Mouse (Mus musculus) heart, embryonic 14.5 days (tissue): ENCODE data around the gene Irx5. TPM values are rescaled to one million over a fixed set of nuclear protein-coding genes. Genes with fewer than 3 reads are reported as not detected.

ENCODE experiments used
- ATAC-seq: fragments of 200-750 bp; cut with Nextera tagmentation; 2 replicates; pipeline ENCODE4 v1.8.0; 2017; ENCODE audit warnings: low read depth, moderate TSS enrichment; ENCODE audit not compliant: insufficient number of reproducible peaks, insufficient read depth, low FRiP score
- H3K27ac ChIP-seq, 2 experiments: fragments of 200-500 bp in 1 of 2; fragments of 300-500 bp in 1 of 2; sonication (generic) in 1 of 2; replicated peaks in 1 of 2; 2 replicates each; pipeline ENCODE4 v1.5.1; 2012 to 2014; ENCODE audit warnings: low read depth in 2 of 2, low read length in 2 of 2, control low read depth in 1 of 2, mild to moderate bottlenecking in 1 of 2, mixed read lengths in 1 of 2; ENCODE audit not compliant: control insufficient read depth in 1 of 2, insufficient read depth in 1 of 2
- H3K27me3 ChIP-seq: fragments of 300-500 bp; sonication (generic); 2 replicates; pipeline ENCODE4 v1.6.1; 2014; ENCODE audit warnings: mild to moderate bottlenecking, low read length, control low read depth; ENCODE audit not compliant: control insufficient read depth, insufficient read depth
- H3K36me3 ChIP-seq: fragments of 300-500 bp; sonication (generic); 2 replicates; pipeline ENCODE4 v1.6.1; 2014; ENCODE audit warnings: mild to moderate bottlenecking, control low read depth, low read length, mixed read lengths; ENCODE audit not compliant: control insufficient read depth, insufficient read depth
- H3K4me1 ChIP-seq, 2 experiments: fragments of 200-500 bp in 1 of 2; fragments of 300-500 bp in 1 of 2; sonication (generic) in 1 of 2; 2 replicates each; pipeline ENCODE4 v1.6.1; 2012 to 2014; ENCODE audit warnings: low read length in 2 of 2, control low read depth in 1 of 2, mixed read lengths in 1 of 2; ENCODE audit not compliant: control insufficient read depth in 2 of 2, insufficient read depth in 2 of 2
- H3K4me2 ChIP-seq: fragments of 300-500 bp; sonication (generic); 2 replicates; pipeline ENCODE4 v1.6.1; 2014; ENCODE audit warnings: mild to moderate bottlenecking, low read length
- H3K4me3 ChIP-seq, 2 experiments: fragments of 200-500 bp in 1 of 2; fragments of 300-500 bp in 1 of 2; sonication (generic) in 1 of 2; 2 replicates each; pipeline ENCODE4 v1.5.1; 2012 to 2014; ENCODE audit warnings: low read length in 2 of 2, mild to moderate bottlenecking in 2 of 2, control low read depth in 1 of 2, low read depth in 1 of 2, moderate library complexity in 1 of 2; ENCODE audit not compliant: control insufficient read depth in 1 of 2, insufficient read depth in 1 of 2
- H3K9ac ChIP-seq: fragments of 300-500 bp; sonication (generic); 2 replicates; pipeline ENCODE4 v1.6.1; 2014; ENCODE audit warnings: mild to moderate bottlenecking, low read length
- H3K9me3 ChIP-seq: fragments of 300-500 bp; sonication (generic); 2 replicates; pipeline ENCODE4 v1.6.1; 2016; ENCODE audit warnings: low read length, control low read depth; ENCODE audit not compliant: control insufficient read depth
- WGBS: fragments of 180-500 bp; shearing (Covaris S2); extraction: QIAGEN DNeasy Blood & Tissue Kit; methylation state at CpG from one replicate; pipeline ENCODE4 v1.1.7; 2014; 5-methylcytosine and 5-hydroxymethylcytosine counted together
- polyA plus RNA-seq: library from polyadenylated mRNA; unstranded; fragments of >200 nt; fragmentation: Nextera tagmentation; extraction: Ambion mirVana; gene quantifications from 2 replicates; pipeline ENCODE4 v1.2.1, GENCODE M21; 2014

Irx5 gene
- polyA plus RNA-seq, 1 experiment from 2014 or later = 11.5 TPM

- H3K4me3 ChIP-seq = peak overlapping the region; percentile 30 to 35
- H3K27ac ChIP-seq = 0 out of 4 replicates have a peak overlapping the region, but pooled peaks have one; percentile 2 to 24
- no peaks in the 10 kb centered on the region for H3K36me3 ChIP-seq
- H3K27me3 ChIP-seq = peaks cover 51% of the 10 kb centered on the region
- peaks cover 5 to 20% of the 10 kb centered on the region in 2 experiments; a peak in 3 of 4 replicates for H3K4me1 ChIP-seq
- 24% methylated on average over 25 of the region's 25 CpGs for WGBS
- ATAC-seq = no peak
- H3K9me3 ChIP-seq = no peaks in the 10 kb centered on the region
- peak overlapping the region; percentile 56 for H3K9ac ChIP-seq
- peak overlapping the region; percentile 59 for H3K4me2 ChIP-seq
Observed at GRCm38 (mm10) chr8:92361546-92362351, 4.3 kb downstream of the Irx5 start.

GRCm38 (mm10) chr8:92362396-92363115 is 5.1 kb downstream of the Irx5 start:
- H3K4me1 ChIP-seq = peaks cover 3 to 18% of the 10 kb centered on the region in 2 experiments; a peak in 3 of 4 replicates
- H3K9ac ChIP-seq = peak overlapping the region; percentile 63
- H3K27ac ChIP-seq = 0 out of 4 replicates have a peak overlapping the region, but pooled peaks of 1 of the 2 experiments have one; percentile 24
- ATAC-seq = no peak
- H3K36me3 ChIP-seq = no peaks in the 10 kb centered on the region
- H3K4me2 ChIP-seq = peak overlapping the region; percentile 59
- peak overlapping the region; percentile 30 to 35 for H3K4me3 ChIP-seq
- H3K9me3 ChIP-seq = no peaks in the 10 kb centered on the region
- H3K27me3 ChIP-seq = peaks cover 59% of the 10 kb centered on the region
- 20% methylated on average over 15 of the region's 15 CpGs for WGBS

GRCm38 (mm10) chr8:92363217-92364147 is 6.1 kb downstream of the Irx5 start:
- Histone ChIP-seq H3K4me2 (peak overlapping the region; percentile 59), H3K4me1 (peaks cover 3 to 18% of the 10 kb centered on the region in 2 experiments; a peak in 2 of 4 replicates), H3K9me3 (no peaks in the 10 kb centered on the region), H3K27ac (peak overlapping the region in 1 of 2 experiments; percentile 41; a peak in 3 of 4 replicates), H3K27me3 (peaks cover 67% of the 10 kb centered on the region), H3K9ac (peak overlapping the region; percentile 63), H3K36me3 (no peaks in the 10 kb centered on the region), H3K4me3 (peak overlapping the region; percentile 27 to 30)
- ATAC-seq = no peak
- whole genome bisulfite sequencing = 12% methylated on average over 45 of the region's 45 CpGs

- H3K4me1 ChIP-seq = peaks cover 3 to 18% of the 10 kb centered on the region in 2 experiments; a peak in 3 of 4 replicates
- H3K27me3 ChIP-seq = peaks cover 68% of the 10 kb centered on the region
- no peak for ATAC-seq
- H3K4me3 ChIP-seq = peak overlapping the region; percentile 16 to 30; a peak in 3 of 4 replicates
- peak overlapping the region; percentile 59 for H3K4me2 ChIP-seq
- H3K27ac ChIP-seq = peak overlapping the region in 1 of 2 experiments; percentile 41; a peak in 3 of 4 replicates
- H3K9me3 ChIP-seq = no peaks in the 10 kb centered on the region
- WGBS = 22% methylated on average over 20 of the region's 20 CpGs
- H3K9ac ChIP-seq = peak overlapping the region; percentile 63
- no peaks in the 10 kb centered on the region for H3K36me3 ChIP-seq
Observed at GRCm38 (mm10) chr8:92364148-92364775, 6.8 kb downstream of the Irx5 start.

- Histone ChIP-seq H3K9me3 (no peaks in the 10 kb centered on the region), H3K4me1 (peaks cover 3 to 17% of the 10 kb centered on the region in 2 experiments; a peak in 3 of 4 replicates), H3K4me2 (peak overlapping the region; percentile 59), H3K4me3 (peak overlapping the region in 1 of 2 experiments; percentile 30; a peak in 1 of 4 replicates), H3K36me3 (no peaks in the 10 kb centered on the region), H3K27ac (no peak overlapping the region), H3K27me3 (peaks cover 69% of the 10 kb centered on the region), H3K9ac (peak overlapping the region; percentile 34)
- ATAC-seq = no peak
- WGBS = 29% methylated on average over 20 of the region's 20 CpGs
Observed at GRCm38 (mm10) chr8:92364776-92365240, 7.4 kb downstream of the Irx5 start.

GRCm38 (mm10) chr8:92365241-92365943 is 8.0 kb downstream of the Irx5 start:
- H3K4me1 ChIP-seq = peaks cover under 1 to 15% of the 10 kb centered on the region in 2 experiments
- no peak; the same call in 1 of the 2 replicates for ATAC-seq
- no peak overlapping the region for H3K27ac ChIP-seq
- H3K36me3 ChIP-seq = no peaks in the 10 kb centered on the region
- WGBS = 13% methylated on average over 36 of the region's 36 CpGs
- peak overlapping the region in 1 of 2 experiments; percentile 11; a peak in 1 of 4 replicates for H3K4me3 ChIP-seq
- H3K27me3 ChIP-seq = peaks cover 73% of the 10 kb centered on the region
- H3K4me2 ChIP-seq = peak overlapping the region; percentile 59
- peak overlapping the region; percentile 34 for H3K9ac ChIP-seq
- no peaks in the 10 kb centered on the region for H3K9me3 ChIP-seq
